Mouse (Mus musculus) natural killer cell, adult 2 months (primary cell): ENCODE measurements around the gene Cdc42ep5.

Experiments used
- DNase-seq, 2 experiments: peaks; one replicate each; pipeline ENCODE4 v3.0.0; 2022; ENCODE audit warnings: low spot score in 2 of 2

Gene Cdc42ep5

GRCm38 (mm10) chr7:4145552-4146190, 19.0 kb downstream of the Cdc42ep5 start:
- DNase-seq: peak; percentile 47 to 52

GRCm38 (mm10) chr7:4144766-4145551, 19.7 kb downstream of the Cdc42ep5 start:
- DNase-seq: no peak

DNA sequence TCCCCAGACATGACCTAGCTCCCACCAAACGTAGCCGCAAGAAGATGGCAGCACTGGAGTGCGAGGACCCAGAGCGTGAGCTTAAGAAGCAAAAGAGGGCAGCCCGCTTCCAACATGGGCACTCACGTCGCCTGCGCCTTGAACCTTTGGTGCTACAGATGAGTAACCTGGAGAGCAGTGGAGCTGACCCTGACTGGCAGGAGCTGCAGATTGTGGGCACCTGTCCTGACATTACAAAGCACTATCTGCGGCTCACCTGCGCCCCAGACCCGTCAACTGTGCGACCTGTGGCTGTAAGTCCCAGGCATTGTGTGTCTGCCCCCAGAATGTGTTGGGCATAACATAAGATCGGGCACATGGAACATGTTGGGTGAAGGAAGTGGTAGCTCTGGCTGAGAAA, 20.6 kb downstream of the Cdc42ep5 start:
- DNase-seq: no peak

DNA sequence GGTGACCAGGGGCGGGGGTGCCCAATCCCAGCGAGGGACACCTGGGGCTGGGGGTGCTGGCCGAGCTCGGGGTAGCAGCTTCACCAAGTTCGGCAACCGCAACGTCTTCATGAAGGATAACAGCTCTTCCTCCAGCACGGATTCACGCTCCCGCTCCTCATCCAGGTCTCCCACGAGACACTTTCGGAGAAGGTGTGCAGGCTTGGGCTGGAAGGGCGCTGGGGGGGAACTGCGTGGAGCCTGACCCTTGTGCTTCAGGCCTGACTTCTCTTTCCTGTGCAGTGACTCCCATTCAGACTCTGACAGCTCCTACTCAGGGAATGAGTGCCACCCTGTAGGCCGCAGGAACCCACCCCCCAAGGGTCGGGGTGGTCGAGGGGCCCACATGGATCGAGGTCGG, 21.2 kb downstream of the Cdc42ep5 start:
- DNase-seq: no peak

- no peak for DNase-seq
Measured at GRCm38 (mm10) chr7:4142796-4143445, 21.7 kb downstream of the Cdc42ep5 start.

DNA sequence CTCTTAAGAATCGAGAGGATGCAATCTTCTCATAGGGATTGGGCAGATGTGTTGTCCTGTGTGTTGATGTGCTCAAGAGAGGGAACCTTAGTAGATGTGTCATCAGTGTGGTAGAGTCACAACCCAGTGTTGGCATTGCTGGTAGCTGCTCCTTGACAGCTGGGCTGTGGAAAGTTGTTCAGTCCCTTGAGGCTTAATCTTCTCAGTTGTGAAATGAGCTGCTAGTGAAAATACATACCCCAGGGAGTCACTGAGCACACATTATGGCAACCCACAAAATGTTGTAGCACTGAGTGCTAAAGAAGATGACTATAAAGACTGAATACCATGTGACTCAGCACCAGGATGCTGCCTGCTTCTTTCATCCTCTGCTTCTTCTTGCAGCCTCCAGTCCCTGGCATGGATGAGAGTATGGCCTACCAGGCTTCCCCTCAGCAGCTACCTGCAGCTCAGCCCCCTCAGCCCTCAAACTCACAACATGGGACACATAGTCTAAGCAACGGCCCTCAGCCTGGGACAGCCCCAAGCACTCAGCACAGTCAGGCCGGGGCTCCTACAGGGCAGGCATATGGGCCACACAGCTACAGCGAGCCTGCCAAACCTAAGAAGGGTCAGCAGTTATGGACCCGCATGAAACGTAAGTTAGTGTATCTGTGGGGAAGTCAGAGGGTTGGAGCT, 22.9 kb downstream of the Cdc42ep5 start:
- DNase-seq: no peak

DNA sequence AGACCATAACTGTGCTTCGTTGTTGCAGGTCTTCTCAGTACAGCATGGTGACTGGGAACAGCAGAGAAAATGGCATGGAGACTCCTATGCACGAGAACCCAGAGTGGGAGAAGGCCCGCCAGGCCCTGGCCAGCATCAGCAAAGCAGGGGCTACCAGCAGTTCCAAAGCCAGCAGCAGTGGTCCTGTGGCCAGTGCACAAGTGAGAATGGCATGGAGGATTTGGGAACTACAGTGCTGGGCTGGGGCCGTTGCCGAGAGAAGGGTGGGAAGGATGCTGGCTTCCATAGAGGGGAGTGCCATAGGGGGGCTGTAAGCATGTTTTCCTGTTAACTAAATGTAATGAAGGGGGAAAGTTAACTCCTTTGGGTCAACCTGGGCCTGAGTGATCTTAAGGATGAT, 25.3 kb downstream of the Cdc42ep5 start:
- no peak for DNase-seq

DNA sequence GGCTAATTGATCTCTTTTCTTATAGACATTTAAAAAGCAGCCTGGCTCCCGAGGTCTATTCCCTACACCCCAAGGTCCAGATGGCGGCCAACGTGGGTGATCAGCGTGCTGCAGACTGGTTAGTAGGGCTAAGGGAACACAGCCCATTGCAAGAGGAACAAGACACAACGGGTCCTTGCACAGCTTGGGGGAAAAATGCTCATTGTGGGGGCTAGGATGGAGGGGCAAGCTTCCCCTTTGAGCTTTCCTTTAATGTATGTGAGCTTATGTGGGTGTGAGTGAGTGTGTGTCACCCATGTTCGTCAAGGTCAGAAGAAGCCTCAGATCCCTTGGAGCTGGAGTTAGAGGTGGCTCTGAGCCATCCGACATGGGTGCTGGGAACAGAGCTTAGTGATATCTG, 26.0 kb downstream of the Cdc42ep5 start:
- DNase-seq: no peak

DNA sequence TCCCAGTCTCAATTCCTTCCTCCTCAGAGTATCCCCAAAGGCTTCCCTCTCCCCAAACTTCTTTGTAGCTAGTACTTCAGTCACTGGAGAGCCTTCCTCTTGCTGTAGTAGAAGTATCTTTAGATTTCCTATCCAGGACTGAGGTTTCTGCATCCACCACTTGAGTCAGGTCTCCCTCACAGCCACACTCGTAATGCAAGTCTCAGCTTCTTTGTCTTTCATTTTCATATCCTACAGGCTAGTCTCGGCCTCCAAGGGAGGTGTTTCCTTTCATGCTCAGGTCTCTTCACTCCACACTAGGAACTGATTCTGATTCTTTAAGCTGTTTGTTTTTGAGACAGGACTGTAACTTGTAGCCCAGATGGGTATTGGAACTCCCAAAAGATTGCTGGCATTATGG, 26.5 kb downstream of the Cdc42ep5 start:
- no peak for DNase-seq

DNA sequence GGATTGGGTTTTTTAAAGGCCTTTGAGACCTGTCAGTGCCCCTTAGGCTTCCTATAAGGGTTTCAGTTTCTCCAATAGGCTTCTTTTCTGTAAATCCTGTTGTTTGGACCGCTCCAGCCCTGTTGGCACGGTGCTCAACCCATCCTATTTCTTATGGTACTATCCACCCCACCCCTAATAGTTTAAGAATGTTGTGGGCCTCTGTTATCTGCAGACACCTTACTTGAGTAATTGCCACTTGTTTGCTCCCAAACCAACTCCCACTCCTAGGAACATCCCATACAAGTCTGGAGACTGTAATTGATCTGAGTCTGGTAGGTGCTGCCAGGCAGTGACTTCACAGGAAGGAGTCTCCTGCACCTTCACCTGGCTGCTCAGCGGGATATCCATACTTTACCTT, 26.9 kb downstream of the Cdc42ep5 start:
- DNase-seq: no peak

DNA sequence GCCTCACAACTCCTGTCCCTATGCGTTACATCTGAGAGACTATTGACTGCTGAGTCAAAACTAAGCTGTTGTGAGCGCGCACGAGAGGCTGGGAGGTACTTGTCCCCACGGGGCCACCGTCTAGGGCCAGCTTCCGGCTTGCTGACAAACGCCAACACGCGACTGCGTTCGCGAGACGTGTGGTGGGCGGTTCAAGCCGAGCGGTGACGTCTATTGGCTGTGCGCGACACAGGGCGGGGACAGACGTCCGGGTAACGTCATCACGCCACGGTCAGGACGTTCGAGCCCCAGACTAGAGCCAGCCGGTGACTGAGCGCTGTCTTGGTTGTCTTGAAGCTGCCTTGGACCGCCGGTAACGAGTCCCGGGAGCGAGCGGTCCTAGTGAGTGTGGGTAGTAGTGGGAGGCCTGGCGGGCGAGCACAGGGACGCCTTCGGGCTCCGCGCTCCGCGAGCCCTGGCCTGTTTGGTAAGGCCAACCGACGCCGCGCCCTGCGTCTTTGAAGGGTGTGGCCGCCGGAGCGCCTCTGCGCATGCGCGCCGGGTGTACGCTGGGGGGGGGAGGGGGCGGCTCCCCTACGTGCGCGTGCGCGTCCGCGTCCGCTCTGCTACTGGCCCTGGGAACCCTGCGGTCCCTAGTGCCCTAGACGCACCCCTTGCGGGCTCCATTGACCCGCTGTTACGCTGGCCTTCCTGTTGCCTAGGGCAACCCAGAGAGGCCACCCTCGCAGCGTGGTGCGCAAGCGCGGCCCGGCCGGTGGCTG, 27.7 kb downstream of the Cdc42ep5 start, which contains the start of gene Leng8:
Gene Leng8 (plus strand): TSS at position 269 of the 761 bp plus-strand sequence.
- peak; percentile 99 for DNase-seq

DNA sequence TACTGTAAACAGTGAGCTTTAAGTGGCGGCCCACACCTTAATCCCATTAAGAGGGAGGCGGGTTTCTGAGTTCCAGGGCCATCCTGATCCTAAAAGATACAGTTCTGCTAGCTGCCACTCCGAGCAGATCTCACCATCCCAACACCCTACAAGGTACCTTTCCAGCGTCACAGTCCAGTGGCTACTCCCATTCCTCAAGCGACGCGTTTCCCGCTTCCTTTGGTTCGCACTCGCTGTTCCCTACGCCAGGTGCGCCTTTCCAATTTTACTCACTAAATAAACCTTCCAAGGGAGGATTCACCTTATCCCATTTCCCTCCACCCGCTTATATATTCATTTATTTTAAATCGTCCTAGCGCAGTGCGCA, 28.3 kb downstream of the Cdc42ep5 start:
- no peak for DNase-seq

DNA sequence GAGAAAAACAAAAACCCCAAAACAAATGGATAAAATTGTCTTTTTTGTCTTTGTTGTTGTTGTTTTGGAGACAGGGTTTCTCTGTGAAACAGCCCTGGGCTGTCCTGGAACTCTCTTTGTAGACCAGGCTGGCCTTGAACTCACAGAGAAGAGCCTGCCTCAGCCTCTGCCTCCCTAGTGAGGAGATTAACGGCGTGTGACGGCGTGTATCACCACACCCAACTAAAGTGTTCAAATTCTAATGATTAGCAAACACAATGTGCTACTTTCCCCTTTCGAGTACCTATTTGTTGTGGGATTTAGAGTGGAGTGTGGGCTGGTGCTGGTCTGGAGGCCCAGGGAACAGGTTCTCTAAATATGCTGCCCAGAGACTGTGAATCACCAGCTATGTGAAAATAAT, 29.7 kb downstream of the Cdc42ep5 start:
- no peak for DNase-seq

- no peak for DNase-seq
Measured at GRCm38 (mm10) chr7:4132998-4133397, 31.7 kb downstream of the Cdc42ep5 start.

DNA sequence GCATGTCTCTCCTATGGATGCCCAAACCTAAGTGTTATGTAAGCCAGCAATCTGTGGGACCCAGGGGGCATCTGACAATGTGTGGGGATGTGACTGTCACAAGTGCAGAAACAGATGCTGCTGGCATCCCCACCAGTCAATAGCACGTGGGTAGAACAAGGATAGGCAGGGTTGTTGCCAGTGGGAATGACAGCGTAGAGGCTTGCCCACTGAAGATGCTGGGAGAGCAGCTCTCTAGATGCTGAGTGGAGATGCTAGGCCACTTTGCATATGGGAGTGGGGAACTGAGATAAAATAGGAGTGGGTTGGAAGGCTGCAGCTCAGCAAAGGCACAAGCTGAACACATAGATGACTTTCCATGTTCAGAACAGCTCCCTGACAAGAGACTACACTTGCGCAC, 32.1 kb downstream of the Cdc42ep5 start:
- no peak for DNase-seq

DNA sequence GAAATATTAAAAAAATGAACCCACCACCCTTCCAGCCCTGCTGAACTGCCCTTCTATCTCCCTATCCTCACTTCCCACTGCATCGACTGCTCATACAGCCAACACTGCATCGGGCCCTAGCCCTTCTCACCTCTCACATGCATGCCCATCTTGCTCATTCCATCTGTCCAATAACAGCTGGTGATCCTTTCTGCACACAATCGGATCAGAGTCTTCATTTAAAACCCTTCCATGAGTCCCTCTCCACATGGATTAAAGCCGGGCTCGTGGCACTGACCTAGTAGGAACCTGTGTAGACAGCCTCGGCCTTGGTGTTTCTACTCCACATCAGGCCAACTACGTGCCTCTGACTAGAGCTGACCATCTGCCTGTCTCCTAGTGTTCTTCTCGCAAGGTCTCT, 32.7 kb downstream of the Cdc42ep5 start:
- no peak for DNase-seq

DNA sequence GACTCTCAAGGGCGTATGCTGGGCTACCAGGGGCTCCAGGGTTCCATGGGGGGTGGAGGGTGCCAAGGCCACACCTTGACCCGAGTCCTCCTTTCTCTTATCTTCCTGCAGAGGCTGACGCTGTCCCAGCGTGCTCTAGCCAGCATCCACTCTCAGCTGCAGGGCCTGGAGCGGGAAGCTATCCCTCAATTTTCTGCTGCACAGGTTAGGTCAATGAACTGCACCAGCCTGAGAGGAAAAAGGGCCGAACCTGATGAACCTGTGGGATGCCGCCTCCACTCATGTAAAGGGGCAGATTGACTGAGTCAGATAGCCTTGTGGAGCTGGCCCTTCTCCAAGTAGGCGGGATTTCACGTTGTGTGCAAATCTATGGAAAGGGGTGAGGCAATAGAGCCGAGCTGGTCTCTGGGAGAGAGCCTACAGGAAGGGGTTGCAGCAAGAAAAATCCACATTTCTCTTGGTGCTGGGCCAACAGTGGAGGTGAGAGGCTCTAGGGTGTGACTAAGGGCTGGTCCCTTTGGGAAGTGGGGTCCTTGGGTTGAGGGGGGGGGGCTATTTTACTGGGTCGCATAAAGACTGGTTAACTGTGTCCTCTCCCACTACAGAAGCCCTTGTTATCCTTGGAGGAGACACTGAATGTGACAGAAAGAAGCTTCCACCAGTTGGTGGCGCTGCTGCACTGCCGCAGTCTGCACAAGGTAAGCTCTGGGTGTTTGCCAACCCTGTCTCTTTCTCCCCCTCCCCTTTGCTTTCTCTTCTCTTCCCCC, 33.8 kb downstream of the Cdc42ep5 start:
- DNase-seq: peak; percentile 69 to 80

DNA sequence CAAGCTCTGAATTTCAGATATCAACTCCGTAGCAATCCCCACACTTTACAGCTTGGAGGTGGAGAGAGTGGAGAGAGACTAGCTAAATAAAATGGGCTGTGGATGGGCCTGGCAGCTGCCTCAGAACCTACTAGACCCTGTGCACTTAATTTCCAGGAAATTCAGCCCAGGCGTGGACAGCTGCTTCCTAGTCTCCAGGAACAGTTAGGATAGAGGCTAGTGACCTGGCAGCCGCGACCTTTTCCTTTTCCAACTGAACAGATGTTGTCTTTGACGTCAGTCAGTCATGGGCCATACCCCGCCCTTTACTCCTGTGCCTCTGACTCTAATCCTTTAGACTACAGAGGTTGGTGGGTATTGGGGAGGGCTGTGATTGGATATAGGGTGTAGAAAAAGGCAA, 35.8 kb downstream of the Cdc42ep5 start:
- DNase-seq: no peak

GRCm38 (mm10) chr7:4127894-4128293, 36.8 kb downstream of the Cdc42ep5 start:
- no peak for DNase-seq

DNA sequence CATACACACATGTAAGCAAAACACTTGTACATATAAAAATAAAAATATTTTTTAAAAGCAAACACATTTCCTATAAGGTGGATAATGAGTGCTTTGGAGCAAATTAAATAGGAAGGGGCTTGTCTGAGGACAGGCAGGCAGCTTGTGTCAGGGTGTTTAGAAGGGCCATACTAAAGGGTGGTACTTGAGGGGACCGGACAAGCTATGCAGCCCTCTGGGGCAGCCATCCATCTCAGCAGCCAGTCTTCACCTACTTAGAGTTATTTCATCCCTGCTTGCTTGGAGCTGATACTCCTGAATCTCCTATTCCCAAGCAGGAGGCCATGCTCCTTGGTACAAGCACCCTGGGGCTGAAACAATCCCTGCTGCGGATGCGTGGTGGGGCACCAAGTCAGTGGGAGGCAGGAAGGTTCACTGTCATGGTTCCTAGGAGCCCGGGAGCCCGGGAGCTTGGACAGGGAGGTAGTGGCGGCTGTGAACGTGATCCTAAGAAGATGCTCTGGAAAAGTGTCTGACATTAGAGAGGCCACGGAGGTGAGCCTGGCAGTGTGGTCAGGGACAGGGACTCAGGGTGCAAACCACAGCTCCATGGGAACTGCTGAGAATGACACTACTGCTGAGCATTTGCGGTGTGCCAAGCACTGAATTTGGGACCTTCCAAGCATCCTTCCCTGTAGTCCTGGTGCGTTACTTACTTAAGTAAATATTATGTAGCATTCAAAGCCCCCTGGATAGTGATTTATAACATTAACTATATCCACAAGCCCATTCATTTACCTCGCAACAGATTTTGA, 37.5 kb downstream of the Cdc42ep5 start:
- DNase-seq: no peak
